Mouse (Mus musculus) CH12.LX (cell line): ENCODE data around the gene 1700012B09Rik. TPM values are rescaled to one million over a fixed set of nuclear protein-coding genes. Genes with fewer than 3 reads are reported as not detected.

ENCODE experiments used
- DNase-seq: peaks from one replicate; pipeline ENCODE4 v3.0.0-alpha.2; 2013; ENCODE audit errors: extremely low read depth
- H3K27ac ChIP-seq: 2 replicates; pipeline ENCODE4 v1.5.1; 2012; ENCODE audit warnings: low read depth, mild to moderate bottlenecking, control low read depth, moderate library complexity; ENCODE audit not compliant: insufficient read depth
- H3K27me3 ChIP-seq: replicated peaks from 2 replicates; pipeline ENCODE3; 2012; ENCODE audit warnings: inconsistent platforms
- H3K36me3 ChIP-seq, 2 experiments: replicated peaks in 1 of 2; 2 replicates each; pipeline versions ENCODE3 to v1.6.1; 2012; ENCODE audit warnings: inconsistent platforms in 1 of 2, low read length in 1 of 2, mild to moderate bottlenecking in 1 of 2, mixed read lengths in 1 of 2, moderate library complexity in 1 of 2; ENCODE audit not compliant: control insufficient read depth in 1 of 2, insufficient read depth in 1 of 2
- H3K4me1 ChIP-seq, 2 experiments: 2 replicates each; pipeline ENCODE4 v1.6.1; 2012; ENCODE audit warnings: inconsistent platforms in 1 of 2, moderate library complexity in 1 of 2; ENCODE audit not compliant: insufficient read depth in 2 of 2, control insufficient read depth in 1 of 2
- H3K4me2 ChIP-seq: 2 replicates; pipeline ENCODE4 v1.6.1; 2012; ENCODE audit warnings: low read depth, mild to moderate bottlenecking, control low read depth; ENCODE audit not compliant: poor library complexity, insufficient read depth, severe bottlenecking
- H3K4me3 ChIP-seq, 3 experiments: fragments of 150-350 bp in 1 of 3; sonication (generic) in 1 of 3; replicated peaks in 1 of 3; 2 replicates each; pipeline versions ENCODE3 to v1.5.1; 2011 to 2012; ENCODE audit warnings: low read depth in 2 of 3, low read length in 2 of 3, mild to moderate bottlenecking in 2 of 3, moderate library complexity in 2 of 3, control low read depth in 1 of 3, improper control_type of control experiment in 1 of 3, inconsistent platforms in 1 of 3, mixed read lengths in 1 of 3; ENCODE audit not compliant: poor library complexity in 1 of 3
- H3K79me2 ChIP-seq: replicated peaks from 2 replicates; pipeline ENCODE4 v1.6.1; 2012; ENCODE audit warnings: mild to moderate bottlenecking, moderate library complexity; ENCODE audit not compliant: control insufficient read depth, poor library complexity, insufficient read depth, severe bottlenecking; ENCODE audit errors: extremely low read depth
- H3K9ac ChIP-seq: 2 replicates; pipeline ENCODE4 v1.6.1; 2012; ENCODE audit warnings: low read depth, mild to moderate bottlenecking, control low read depth, moderate library complexity; ENCODE audit not compliant: insufficient read depth
- H3K9me3 ChIP-seq: replicated peaks from 2 replicates; pipeline ENCODE3; 2012; ENCODE audit warnings: low read length, inconsistent platforms, mixed read lengths
- CHD2 ChIP-seq: IDR thresholded peaks from 2 replicates; pipeline ENCODE4 v1.6.1; 2011; ENCODE audit warnings: low read length, improper control_type of control experiment
- CTCF ChIP-seq, 2 experiments: IDR thresholded peaks in 1 of 2; conservative IDR thresholded peaks in 1 of 2; 2 replicates each; pipeline ENCODE4 v1.5.1; 2011 to 2012; ENCODE audit warnings: low read depth in 2 of 2, low read length in 2 of 2, improper control_type of control experiment in 1 of 2, inconsistent platforms in 1 of 2, mild to moderate bottlenecking in 1 of 2, moderate library complexity in 1 of 2
- ELF1 ChIP-seq: IDR thresholded peaks from 2 replicates; pipeline ENCODE4 v1.6.1; 2014; ENCODE audit warnings: low read depth, mild to moderate bottlenecking, inconsistent platforms, low read length, improper control_type of control experiment
- IRF4 ChIP-seq: IDR thresholded peaks from 2 replicates; pipeline ENCODE4 v1.6.1; 2014; ENCODE audit warnings: low read depth, mild to moderate bottlenecking, inconsistent platforms, low read length, improper control_type of control experiment
- JUN ChIP-seq: IDR thresholded peaks from 2 replicates; pipeline ENCODE4 v1.6.1; 2011; ENCODE audit warnings: low read depth, mild to moderate bottlenecking, low read length, improper control_type of control experiment, moderate library complexity; ENCODE audit not compliant: insufficient read depth
- JUND ChIP-seq: conservative IDR thresholded peaks from 2 replicates; pipeline ENCODE4 v1.6.1; 2011; ENCODE audit warnings: low read depth, low read length, improper control_type of control experiment
- KAT2A ChIP-seq: IDR thresholded peaks from 2 replicates; pipeline ENCODE4 v1.6.1; 2012; ENCODE audit warnings: low read length, improper control_type of control experiment, inconsistent platforms; ENCODE audit not compliant: insufficient replicate concordance
- MAX ChIP-seq: IDR thresholded peaks from 2 replicates; pipeline ENCODE4 v1.6.1; 2011; ENCODE audit warnings: low read length, improper control_type of control experiment
- MAZ ChIP-seq: IDR thresholded peaks from 2 replicates; pipeline ENCODE4 v1.6.1; 2012; ENCODE audit warnings: low read depth, mild to moderate bottlenecking, inconsistent platforms, low read length, improper control_type of control experiment, moderate library complexity
- MEF2A ChIP-seq: IDR thresholded peaks from 2 replicates; pipeline ENCODE4 v1.6.1; 2014; ENCODE audit warnings: low read depth, mild to moderate bottlenecking, inconsistent platforms, low read length, improper control_type of control experiment, borderline replicate concordance
- NELFE ChIP-seq: IDR thresholded peaks from 2 replicates; pipeline ENCODE4 v1.6.1; 2011; ENCODE audit warnings: low read depth, low read length, improper control_type of control experiment
- NRF1 ChIP-seq: IDR thresholded peaks from 2 replicates; pipeline ENCODE4 v1.6.1; 2014; ENCODE audit warnings: low read depth, mild to moderate bottlenecking, inconsistent platforms, low read length, improper control_type of control experiment, moderate library complexity
- PAX5 ChIP-seq: IDR thresholded peaks from 2 replicates; pipeline ENCODE4 v1.6.1; 2012; ENCODE audit warnings: low read length, inconsistent platforms, mixed read lengths
- POLR2A ChIP-seq: IDR thresholded peaks from 2 replicates; pipeline ENCODE4 v1.6.1; 2011; ENCODE audit warnings: low read depth, mild to moderate bottlenecking, improper control_type of control experiment, low read length
- POLR2AphosphoS2 ChIP-seq: IDR thresholded peaks from 2 replicates; pipeline ENCODE4 v1.6.1; 2011; ENCODE audit warnings: low read depth, low read length, improper control_type of control experiment
- RAD21 ChIP-seq: IDR thresholded peaks from 2 replicates; pipeline ENCODE4 v1.6.1; 2011; ENCODE audit warnings: low read depth, mild to moderate bottlenecking, low read length, improper control_type of control experiment, moderate library complexity
- SMC3 ChIP-seq: IDR thresholded peaks from 2 replicates; pipeline ENCODE4 v1.6.1; 2011; ENCODE audit warnings: low read depth, low read length, improper control_type of control experiment
- TBP ChIP-seq: conservative IDR thresholded peaks from 2 replicates; pipeline ENCODE4 v1.6.1; 2011; ENCODE audit warnings: low read depth, low read length, improper control_type of control experiment
- TCF12 ChIP-seq: IDR thresholded peaks from 2 replicates; pipeline ENCODE4 v1.6.1; 2014; ENCODE audit warnings: low read depth, mild to moderate bottlenecking, inconsistent platforms, low read length, improper control_type of control experiment
- USF1 ChIP-seq: IDR thresholded peaks from 2 replicates; pipeline ENCODE4 v1.6.1; 2014; ENCODE audit warnings: low read depth, mild to moderate bottlenecking, inconsistent platforms, low read length, improper control_type of control experiment
- ZC3H11A ChIP-seq: IDR thresholded peaks from 2 replicates; pipeline ENCODE4 v1.6.1; 2012; ENCODE audit warnings: low read depth, mild to moderate bottlenecking, inconsistent platforms, low read length, improper control_type of control experiment
- ZKSCAN1 ChIP-seq: IDR thresholded peaks from 2 replicates; pipeline ENCODE4 v1.6.1; 2012; ENCODE audit warnings: low read depth, inconsistent platforms, low read length, improper control_type of control experiment, borderline replicate concordance
- ZMIZ1 ChIP-seq: IDR thresholded peaks from 2 replicates; pipeline ENCODE4 v1.6.1; 2012; ENCODE audit warnings: low read depth, mild to moderate bottlenecking, inconsistent platforms, low read length, improper control_type of control experiment
- dilution Hi-C: fragments of 300-500 bp; cut with MboI; formaldehyde crosslinking; loops from 2 replicates; pipeline ENCODE4 v1.14.3; 2020; ENCODE audit warnings: low sequenced_read_pairs; ENCODE audit not compliant: extremely low pct_unique_long_range_greater_than_20kb, extremely low pct_ligation_motif_present
- in situ Hi-C: fragments of 300-500 bp; cut with MboI; formaldehyde crosslinking; loops from 3 replicates; pipeline ENCODE4 v1.14.3; 2019; ENCODE audit warnings: low sequenced_read_pairs, low pct_ligation_motif_present, low pct_unique_long_range_greater_than_20kb, mixed read lengths
- polyA plus RNA-seq: library from polyadenylated mRNA; unstranded; fragments of >175 nt; gene quantifications from 2 replicates; pipeline ENCODE4 v1.2.1, GENCODE M21; 2012; ENCODE audit warnings: low read depth; ENCODE audit not compliant: insufficient read length
- total RNA-seq, 2 experiments: library from RNA; depleted of rRNA; stranded (reverse); fragments of 300-350 nt in 1 of 2; fragments of >200 nt in 1 of 2; gene quantifications; 2 replicates each; pipeline ENCODE4 v1.2.3; 2012 to 2014

The 1700012B09Rik gene
- total and polyA plus RNA-seq, 3 experiments, result not detected

GRCm38 (mm10) chr9:14739498-14740150, 31.2 kb downstream of the 1700012B09Rik start:
- in situ Hi-C loops (no loop called here), dilution Hi-C loops (no loop called here)
- Histone ChIP-seq H3K36me3 (no peaks in the 10 kb centered on the region), H3K4me3 (no peak overlapping the region), H3K9me3 (no peaks in the 10 kb centered on the region)
- no peak for TF ChIP-seq ZKSCAN1
- no peak for TF ChIP-seq MEF2A
- no peak for TF ChIP-seq KAT2A
- no peak for TF ChIP-seq SMC3
- TF ChIP-seq, all 38 proteins: peak for 0
- Histone ChIP-seq H3K27me3 (no peaks in the 10 kb centered on the region), H3K4me2 (no peak overlapping the region), H3K79me2 (no peaks in the 10 kb centered on the region), H3K9ac (no peak overlapping the region), H3K4me1 (peaks cover 2 to 21% of the 10 kb centered on the region in 2 experiments; a peak in 3 of 4 replicates), H3K27ac (no peak overlapping the region)
- DNase-seq, result no peak

DNA sequence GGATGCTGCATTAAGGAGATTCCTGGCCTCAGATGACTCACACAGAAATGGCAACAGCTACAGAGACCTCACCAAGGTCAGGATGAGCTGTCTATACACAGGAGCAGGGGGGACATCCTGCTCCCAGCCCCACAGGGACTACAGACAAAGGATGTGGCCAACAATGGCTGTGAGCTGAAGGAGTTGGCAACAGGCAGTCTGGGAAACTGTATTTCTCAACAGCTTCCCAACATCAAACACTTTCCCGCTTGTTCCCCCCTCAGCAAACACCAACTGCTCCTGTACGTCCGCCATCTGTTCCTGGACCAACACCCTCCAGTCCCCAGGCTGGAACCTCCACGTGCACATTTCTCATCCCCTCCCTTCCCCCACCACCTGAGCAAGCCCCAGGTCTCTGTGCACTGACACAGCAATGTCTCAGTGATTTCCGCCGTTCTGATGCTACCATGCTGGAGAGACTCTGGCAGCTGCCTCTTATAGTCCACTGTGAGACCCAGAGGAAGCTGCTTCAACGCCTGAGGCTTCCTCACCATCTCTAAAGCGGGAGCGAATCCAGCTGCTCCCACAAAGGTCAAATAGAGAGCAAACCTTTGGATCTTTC, 39.8 kb downstream of the 1700012B09Rik start:
- DNase-seq, result no peak
- Histone ChIP-seq H3K4me1 (no peaks in the 10 kb centered on the region), H3K9ac (no peak overlapping the region), H3K9me3 (no peaks in the 10 kb centered on the region), H3K4me3 (no peak overlapping the region), H3K27me3 (no peaks in the 10 kb centered on the region), H3K4me2 (no peak overlapping the region), H3K79me2 (no peaks in the 10 kb centered on the region), H3K36me3 (no peaks in the 10 kb centered on the region), H3K27ac (no peak overlapping the region)
- in situ Hi-C loops, result no loop called here
- TF ChIP-seq ZMIZ1 (no peak), MAX (no peak), RAD21 (no peak), MAZ (no peak), TCF12 (no peak), KAT2A (no peak), IRF4 (no peak), CTCF (conservative IDR thresholded peaks at IDR 0.05 in 1 of 2, IDR thresholded peaks at IDR 0.05 in 1 of 2; ENCODE audit: low read depth in 2 of 2, low read length in 2 of 2) (no peak), TBP (no peak), POLR2A (no peak), JUN (no peak), POLR2AphosphoS2 (no peak), USF1 (no peak), CHD2 (no peak), PAX5 (no peak), NELFE (no peak), ELF1 (no peak), JUND (no peak), NRF1 (no peak), ZC3H11A (no peak)
- dilution Hi-C loops, result no loop called here
